Mouse (Mus musculus) small intestine, adult 2 months (tissue): ENCODE results near the gene Ppa1. TPM values are rescaled to one million over a fixed set of nuclear protein-coding genes. Genes with fewer than 3 reads are reported as not detected.
A peak's percentile ranks its signal among the peaks of the same experiment; 100 is the strongest.
"Not testable (repeated sequence)": the region's sequence is repeated elsewhere in the genome, so short reads cannot be mapped to it uniquely, and the experiment has no call there.

Experiments used
- H3K27ac ChIP-seq: fragments of 200-500 bp; 2 replicates; pipeline ENCODE4 v1.5.1; 2012; ENCODE audit warnings: low read depth, low read length, control low read depth, inconsistent platforms; ENCODE audit not compliant: insufficient read depth
- H3K27me3 ChIP-seq: fragments of 200-500 bp; 2 replicates; pipeline ENCODE4 v1.6.1; 2012; ENCODE audit warnings: mild to moderate bottlenecking, moderate library complexity, low read length, inconsistent platforms; ENCODE audit not compliant: control insufficient read depth, insufficient read depth
- H3K36me3 ChIP-seq: fragments of 200-500 bp; 2 replicates; pipeline ENCODE4 v1.6.1; 2012; ENCODE audit warnings: mild to moderate bottlenecking, low read length, control low read depth, inconsistent platforms; ENCODE audit not compliant: control insufficient read depth, insufficient read depth
- H3K4me1 ChIP-seq: fragments of 200-500 bp; 2 replicates; pipeline ENCODE4 v1.6.1; 2012; ENCODE audit warnings: low read length, inconsistent platforms, mixed read lengths; ENCODE audit not compliant: control insufficient read depth, insufficient read depth, insufficient read length
- H3K4me3 ChIP-seq: fragments of 200-500 bp; 2 replicates; pipeline ENCODE4 v1.5.1; 2012; ENCODE audit warnings: low read depth, mild to moderate bottlenecking, control low read depth, inconsistent platforms, low read length, moderate library complexity
- CTCF ChIP-seq: fragments of 200-500 bp; IDR thresholded peaks from 2 replicates; pipeline ENCODE4 v1.5.1; 2012; ENCODE audit warnings: low read depth, mild to moderate bottlenecking, control low read depth, inconsistent platforms, low read length, moderate library complexity, mixed read lengths; ENCODE audit not compliant: insufficient replicate concordance, insufficient read length; ENCODE audit errors: extremely low read depth
- POLR2A ChIP-seq: fragments of 200-500 bp; IDR thresholded peaks from 2 replicates; pipeline ENCODE4 v1.6.1; 2012; ENCODE audit warnings: low read depth, mild to moderate bottlenecking, control low read depth, inconsistent platforms, low read length, moderate library complexity
- WGBS: fragments of 180-500 bp; shearing (Covaris S2); methylation state at CpG from one replicate; pipeline ENCODE4 v1.1.7; 2018; 5-methylcytosine and 5-hydroxymethylcytosine counted together
- polyA plus RNA-seq: library from polyadenylated mRNA; depleted of rRNA; stranded (reverse); fragments of >200 nt; gene quantifications from 2 replicates; pipeline ENCODE4 v1.2.3, GENCODE M21; 2012; rRNA removed

The Ppa1 gene
- 55.3 and 57.4 TPM in 2 replicates for polyA plus RNA-seq

DNA sequence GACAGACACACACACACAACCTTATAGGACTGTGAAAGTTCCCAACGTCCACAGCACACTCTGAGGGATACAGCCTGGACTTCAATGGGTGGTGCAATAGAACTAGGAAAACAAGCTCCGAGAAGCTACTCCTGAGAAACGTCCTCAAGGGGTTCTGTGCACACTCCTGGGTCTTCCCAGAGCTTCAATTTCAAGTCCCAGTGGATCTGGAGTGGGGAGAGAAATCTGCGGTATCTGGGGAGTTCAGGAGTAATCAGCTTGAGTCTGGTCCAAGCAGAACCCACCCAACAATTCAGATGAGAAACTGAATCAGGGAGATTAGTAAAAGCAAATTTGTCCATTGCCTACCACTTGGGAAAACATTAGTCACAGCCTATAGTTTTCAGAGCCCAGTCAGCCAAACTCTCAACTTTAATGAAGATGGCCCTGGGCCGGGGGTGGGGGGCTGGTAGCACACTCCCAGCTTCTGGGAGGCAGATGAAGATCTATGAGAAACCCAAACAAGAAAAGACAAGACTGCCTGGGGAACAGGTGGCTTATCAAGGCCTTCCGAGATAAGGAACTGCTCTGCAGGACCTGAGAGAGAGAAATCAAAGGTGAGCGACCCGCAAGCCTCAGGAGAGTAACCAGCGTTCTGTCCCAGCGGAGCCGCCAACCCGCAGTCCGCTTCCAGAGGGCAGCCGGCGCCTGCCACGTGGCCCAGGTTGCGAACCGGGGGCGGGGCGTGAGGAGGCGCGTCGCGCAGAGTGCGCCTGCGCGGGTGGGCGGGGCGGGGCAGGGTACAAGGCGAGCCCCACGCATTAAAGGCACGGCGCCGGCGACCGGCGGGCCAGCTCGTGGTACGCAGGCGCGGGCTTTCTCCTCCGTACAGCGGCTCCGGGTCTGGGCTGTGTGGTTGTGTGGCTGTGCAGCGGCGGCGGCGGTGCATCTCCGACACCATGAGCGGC, at the start of gene Ppa1:
Ppa1 (plus strand) TSS at position 763 of the 947 bp plus-strand sequence.
- no peaks in the 10 kb centered on the region for H3K27me3 ChIP-seq
- WGBS: 2% methylated on average over 50 of the region's 50 CpGs
- H3K27ac ChIP-seq: peak within 1 kb of the TSS; percentile 84
- peak within 1 kb of the TSS; percentile 85 for H3K4me3 ChIP-seq
- no peak for TF ChIP-seq CTCF
- TF ChIP-seq POLR2A: peak; percentile 74; the same call in 1 of the 2 replicates
- peaks cover 11% of the 10 kb centered on the region for H3K36me3 ChIP-seq
- peaks cover 8% of the 10 kb centered on the region; the same call in 1 of the 2 replicates for H3K4me1 ChIP-seq

DNA sequence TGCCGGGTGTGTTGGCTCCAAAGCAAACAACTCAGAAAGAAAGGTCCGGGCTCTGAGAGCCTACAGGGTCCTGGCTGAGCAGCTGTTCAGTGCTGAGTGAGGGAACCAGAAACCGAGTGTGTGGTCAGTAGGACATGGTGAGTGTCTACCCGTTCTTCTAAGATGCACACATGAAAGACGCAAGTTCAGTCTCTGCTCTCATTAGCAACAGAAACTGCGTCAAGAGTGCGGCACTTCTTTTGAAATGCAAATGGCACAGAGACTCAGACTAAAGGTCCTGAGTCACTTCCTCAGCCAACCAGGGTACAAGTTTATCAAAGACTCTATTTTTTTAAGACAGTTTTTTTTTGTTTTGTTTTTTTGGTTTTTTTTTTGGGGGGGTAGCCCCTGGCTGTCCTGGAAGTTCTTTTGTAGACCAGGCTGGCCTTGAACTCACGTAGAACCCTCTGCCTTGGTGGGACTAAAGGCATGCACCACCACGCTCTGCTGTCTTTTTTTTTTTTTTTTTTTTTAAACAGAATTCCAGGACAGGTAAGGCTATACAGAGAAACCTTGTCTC, 48.7 kb upstream of the Ppa1 start:
- H3K27me3 ChIP-seq: peaks cover 10% of the 10 kb centered on the region
- WGBS: 68% methylated on average over 9 of the region's 9 CpGs
- H3K4me3 ChIP-seq: no peak overlapping the region
- H3K36me3 ChIP-seq: no peaks in the 10 kb centered on the region
- TF ChIP-seq CTCF: no peak
- H3K4me1 ChIP-seq: peaks cover 4% of the 10 kb centered on the region; the same call in 1 of the 2 replicates
- no peak overlapping the region for H3K27ac ChIP-seq

DNA sequence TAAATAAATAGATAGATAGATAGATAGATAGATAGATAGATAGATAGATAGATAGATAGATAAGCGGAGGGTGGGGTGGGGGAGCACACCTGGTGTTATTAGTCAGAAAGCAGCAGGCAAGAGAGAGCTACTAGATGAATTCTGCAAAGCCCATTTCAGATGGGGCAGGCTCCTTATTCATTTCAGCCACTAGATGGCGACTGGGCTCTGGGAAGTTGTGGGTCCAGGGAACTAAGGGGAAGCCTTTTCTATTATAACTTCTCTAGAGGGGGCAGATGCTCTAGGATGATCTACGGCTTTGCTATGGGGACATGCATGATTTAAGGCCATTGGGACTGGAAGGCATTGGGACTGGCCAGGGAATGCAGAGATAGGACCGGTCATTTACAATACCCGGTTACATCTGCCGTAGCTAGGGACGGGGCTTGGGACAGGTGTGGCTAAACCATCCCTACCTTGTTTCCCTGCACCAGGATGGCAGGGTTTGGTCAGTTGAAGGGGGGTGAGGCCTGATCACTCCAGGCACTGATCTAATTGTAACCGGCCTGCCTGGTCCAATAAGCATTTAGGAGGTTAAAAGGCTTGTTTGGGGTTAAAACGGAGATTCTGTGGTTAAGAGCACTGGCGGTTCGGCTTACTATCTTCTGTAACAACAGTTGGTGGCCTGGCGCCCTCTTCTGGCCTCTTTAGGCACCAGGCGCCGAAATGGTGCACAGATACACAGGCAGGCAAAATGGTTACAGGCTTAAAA, 45.9 kb upstream of the Ppa1 start:
- Histone ChIP-seq H3K27me3 (no peaks in the 10 kb centered on the region), H3K27ac (no peak overlapping the region), H3K36me3 (no peaks in the 10 kb centered on the region), H3K4me3 (peak overlapping the region; percentile 40), H3K4me1 (no peaks in the 10 kb centered on the region)
- TF ChIP-seq POLR2A (no peak), CTCF (peak; percentile 71; the same call in 1 of the 2 replicates)
- 11% methylated on average over 14 of the region's 14 CpGs for WGBS

DNA sequence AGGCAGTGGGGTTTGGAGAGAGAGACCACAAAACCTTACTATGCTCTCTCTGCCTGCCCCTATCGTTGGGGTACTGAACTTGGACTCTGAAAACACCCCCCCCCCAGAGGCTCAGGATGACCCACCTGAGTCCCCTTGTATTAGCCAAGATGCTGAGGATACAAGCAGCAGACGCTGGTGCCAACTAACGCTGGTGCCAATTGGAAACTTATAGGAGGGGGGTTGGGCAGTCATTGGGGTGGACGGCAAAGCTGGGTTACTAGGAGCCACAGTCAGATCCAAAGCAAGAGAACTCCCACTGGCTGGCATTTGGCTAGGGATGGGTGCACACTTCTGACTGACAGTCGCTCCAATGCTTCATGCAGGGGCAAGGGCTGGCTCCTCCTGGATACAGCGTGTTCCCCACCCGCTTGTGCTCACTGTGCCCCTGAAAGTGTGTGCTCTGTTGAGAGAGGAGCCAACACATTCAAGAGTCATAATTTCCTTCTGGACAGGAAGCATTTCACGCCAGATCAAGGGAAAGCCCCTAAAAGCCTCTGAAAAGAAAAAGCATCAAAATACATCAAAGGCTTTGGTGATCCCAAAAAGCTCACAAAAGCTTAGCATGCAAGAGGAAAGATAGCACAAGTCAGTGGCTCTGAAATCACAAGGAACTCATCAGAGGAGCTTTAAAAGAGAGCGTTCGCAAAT, 43.8 kb upstream of the Ppa1 start:
- no peaks in the 10 kb centered on the region for H3K36me3 ChIP-seq
- TF ChIP-seq POLR2A (no peak), CTCF (no peak)
- 69% methylated on average over 10 of the region's 10 CpGs for WGBS

DNA sequence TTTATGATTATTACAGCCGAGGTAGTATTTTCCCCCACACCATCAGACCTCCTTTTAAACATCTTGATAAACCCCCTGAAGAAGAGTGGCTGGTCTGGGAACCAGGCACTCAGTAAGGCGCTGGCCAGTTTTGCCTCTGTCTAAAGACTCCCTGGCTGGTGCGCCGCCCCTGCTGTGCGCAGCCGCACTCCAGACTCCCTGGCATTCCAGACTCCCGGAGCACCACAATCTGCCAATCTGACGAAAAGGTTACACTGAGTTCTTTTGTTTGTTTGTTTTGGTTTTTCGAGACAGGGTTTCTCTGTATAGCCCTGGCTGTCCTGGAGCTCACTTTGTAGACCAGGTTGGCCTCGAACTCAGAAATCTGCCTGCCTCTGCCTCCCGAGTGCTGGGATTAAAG, 43.0 kb upstream of the Ppa1 start:
- not testable (repeated sequence) for H3K27me3 ChIP-seq, H3K4me3 ChIP-seq, H3K4me1 ChIP-seq, H3K27ac ChIP-seq, H3K36me3 ChIP-seq
- 58% methylated on average over 11 of the region's 11 CpGs for WGBS

More for the DNA sequence above, 43.8 kb upstream of the Ppa1 start:
- H3K4me1 ChIP-seq: no peaks in the 10 kb centered on the region
- H3K27ac ChIP-seq: no peak overlapping the region
- no peak overlapping the region for H3K4me3 ChIP-seq
- H3K27me3 ChIP-seq: no peaks in the 10 kb centered on the region

DNA sequence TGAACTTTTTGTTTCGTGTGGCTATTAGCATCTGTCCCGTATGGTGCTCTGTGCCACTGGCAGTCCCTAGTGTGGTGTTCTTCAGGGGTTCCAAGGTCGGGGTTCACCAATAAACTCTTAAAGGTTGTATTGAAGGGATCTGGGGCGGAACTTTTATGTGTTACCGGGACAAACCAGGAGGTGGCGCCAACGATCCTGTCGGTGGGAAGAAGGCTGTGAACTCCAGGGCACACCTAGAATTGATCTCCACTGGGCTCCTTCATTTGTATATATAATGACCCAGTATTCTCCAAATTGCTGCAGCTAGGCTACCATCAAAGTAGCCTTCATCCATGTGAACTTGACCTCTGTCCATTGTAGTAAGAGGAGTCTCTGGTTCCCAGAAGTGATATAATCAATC, 42.5 kb upstream of the Ppa1 start:
- no peaks in the 10 kb centered on the region for H3K36me3 ChIP-seq

More for the DNA sequence above, 42.5 kb upstream of the Ppa1 start:
- H3K4me1 ChIP-seq: no peaks in the 10 kb centered on the region
- H3K27ac ChIP-seq: no peak overlapping the region
- H3K27me3 ChIP-seq: no peaks in the 10 kb centered on the region
- WGBS: 4% methylated on average over 8 of the region's 8 CpGs
- TF ChIP-seq POLR2A: no peak
- TF ChIP-seq CTCF: peak; percentile 89
- no peak overlapping the region for H3K4me3 ChIP-seq
